Mouse (Mus musculus) MEL (cell line): ENCODE measurements around the gene Aspscr1. TPM values are rescaled to one million over a fixed set of nuclear protein-coding genes. Genes with fewer than 3 reads are reported as not detected.

Experiments
- DNase-seq: peaks from one replicate; pipeline ENCODE4 v3.0.0; 2011; ENCODE audit warnings: low read depth, low spot score
- H3K27ac ChIP-seq: 2 replicates; pipeline ENCODE4 v1.5.1; 2012; ENCODE audit warnings: low read depth, mild to moderate bottlenecking, control low read depth, low read length, moderate library complexity; ENCODE audit not compliant: control insufficient read depth
- H3K27me3 ChIP-seq, 2 experiments: fragments of 150-350 bp in 1 of 2; sonication (generic) in 1 of 2; 2 replicates each; pipeline ENCODE4 v1.6.1; 2012; ENCODE audit warnings: low read length in 2 of 2, mild to moderate bottlenecking in 2 of 2, improper control_type of control experiment in 1 of 2, moderate library complexity in 1 of 2; ENCODE audit not compliant: insufficient read depth in 2 of 2, control insufficient read depth in 1 of 2
- H3K36me3 ChIP-seq, 2 experiments: 2 replicates each; pipeline ENCODE4 v1.6.1; 2012 to 2014; ENCODE audit warnings: low read length in 2 of 2, improper control_type of control experiment in 1 of 2, inconsistent platforms in 1 of 2, mild to moderate bottlenecking in 1 of 2; ENCODE audit not compliant: insufficient read depth in 2 of 2, control insufficient read depth in 1 of 2
- H3K4me1 ChIP-seq, 2 experiments: fragments of 150-350 bp in 1 of 2; sonication (generic) in 1 of 2; 2 replicates each; pipeline ENCODE4 v1.6.1; 2012; ENCODE audit warnings: low read length in 2 of 2, improper control_type of control experiment in 1 of 2, mild to moderate bottlenecking in 1 of 2; ENCODE audit not compliant: insufficient read depth in 2 of 2, control insufficient read depth in 1 of 2
- H3K4me3 ChIP-seq, 2 experiments: fragments of 150-350 bp in 1 of 2; sonication (generic) in 1 of 2; 2 replicates each; pipeline ENCODE4 v1.5.1; 2012; ENCODE audit warnings: low read depth in 2 of 2, low read length in 2 of 2, mild to moderate bottlenecking in 2 of 2, moderate library complexity in 2 of 2, control low read depth in 1 of 2, improper control_type of control experiment in 1 of 2; ENCODE audit not compliant: control insufficient read depth in 1 of 2, insufficient read depth in 1 of 2
- H3K79me2 ChIP-seq: 2 replicates; pipeline ENCODE4 v1.6.1; 2012; ENCODE audit warnings: mild to moderate bottlenecking, low read length, moderate library complexity; ENCODE audit not compliant: control insufficient read depth, poor library complexity, insufficient read depth
- H3K9ac ChIP-seq: 2 replicates; pipeline ENCODE4 v1.6.1; 2012; ENCODE audit warnings: low read depth, mild to moderate bottlenecking, control low read depth, low read length, moderate library complexity; ENCODE audit not compliant: control insufficient read depth, poor library complexity, severe bottlenecking
- H3K9me3 ChIP-seq: fragments of 150-350 bp; sonication (generic); replicated peaks from 2 replicates; pipeline ENCODE4 v1.6.1; 2012; ENCODE audit warnings: mild to moderate bottlenecking, low read length, improper control_type of control experiment, moderate library complexity; ENCODE audit not compliant: insufficient read depth
- BHLHE40 ChIP-seq: IDR thresholded peaks from 2 replicates; pipeline ENCODE4 v1.6.1; 2012; ENCODE audit warnings: low read depth, mild to moderate bottlenecking, inconsistent platforms, low read length, improper control_type of control experiment, borderline replicate concordance
- JUND ChIP-seq: IDR thresholded peaks from 2 replicates; pipeline ENCODE4 v1.6.1; 2011; ENCODE audit warnings: low read depth, mild to moderate bottlenecking, improper control_type of control experiment, low read length
- KAT2A ChIP-seq: conservative IDR thresholded peaks from 2 replicates; pipeline ENCODE4 v1.6.1; 2012; ENCODE audit warnings: low read depth, low read length, improper control_type of control experiment, inconsistent platforms
- MAX ChIP-seq: IDR thresholded peaks from 2 replicates; pipeline ENCODE4 v1.6.1; 2011; ENCODE audit warnings: low read length, improper control_type of control experiment
- MEF2A ChIP-seq: IDR thresholded peaks from 2 replicates; pipeline ENCODE4 v1.6.1; 2014; ENCODE audit warnings: low read depth, mild to moderate bottlenecking, inconsistent platforms, low read length, improper control_type of control experiment; ENCODE audit not compliant: poor library complexity, insufficient replicate concordance, severe bottlenecking; ENCODE audit errors: extremely low read depth
- MYC ChIP-seq: IDR thresholded peaks from 2 replicates; pipeline ENCODE4 v1.6.1; 2011; ENCODE audit warnings: low read depth, mild to moderate bottlenecking, low read length, improper control_type of control experiment, moderate library complexity
- RCOR1 ChIP-seq: IDR thresholded peaks from 2 replicates; pipeline ENCODE4 v1.6.1; 2012; ENCODE audit warnings: low read depth, mild to moderate bottlenecking, inconsistent platforms, low read length, improper control_type of control experiment
- SIN3A ChIP-seq: IDR thresholded peaks from 2 replicates; pipeline ENCODE4 v1.6.1; 2012; ENCODE audit warnings: low read length, improper control_type of control experiment, inconsistent platforms
- USF2 ChIP-seq, 2 experiments: IDR thresholded peaks; 2 replicates each; pipeline ENCODE4 v1.6.1; 2011 to 2012; ENCODE audit warnings: improper control_type of control experiment in 2 of 2, low read length in 2 of 2, borderline replicate concordance in 1 of 2, inconsistent platforms in 1 of 2, low read depth in 1 of 2, mild to moderate bottlenecking in 1 of 2; ENCODE audit not compliant: insufficient read depth in 1 of 2
- ZC3H11A ChIP-seq: IDR thresholded peaks from 2 replicates; pipeline ENCODE4 v1.6.1; 2012; ENCODE audit warnings: low read depth, mild to moderate bottlenecking, inconsistent platforms, low read length, improper control_type of control experiment
- ZMIZ1 ChIP-seq: IDR thresholded peaks from 2 replicates; pipeline ENCODE4 v1.6.1; 2012; ENCODE audit warnings: low read depth, mild to moderate bottlenecking, inconsistent platforms, low read length, improper control_type of control experiment, moderate library complexity
- ZNF384 ChIP-seq: IDR thresholded peaks from 2 replicates; pipeline ENCODE4 v1.6.1; 2012; ENCODE audit warnings: low read depth, mild to moderate bottlenecking, inconsistent platforms, low read length, improper control_type of control experiment
- polyA plus RNA-seq, 2 experiments: library from polyadenylated mRNA; stranded (reverse) in 1 of 2; unstranded in 1 of 2; fragments of >175 nt in 1 of 2; fragments of >200 nt in 1 of 2; gene quantifications; 2 replicates each; pipeline versions ENCODE4 v1.2.1 to v1.2.4; 2012; ENCODE audit warnings: low replicate concordance in 2 of 2, low read depth in 1 of 2; ENCODE audit not compliant: insufficient read length in 2 of 2, insufficient read depth in 1 of 2, missing spikeins in 1 of 2
- total RNA-seq: library from RNA; depleted of rRNA; stranded (reverse); fragments of 300-350 nt; gene quantifications from 2 replicates; pipeline ENCODE4 v1.2.3, GENCODE M21; 2012

The Aspscr1 gene
- total and polyA plus RNA-seq, 3 experiments: 36.2 to 72.5 TPM; not detected in 1

DNA sequence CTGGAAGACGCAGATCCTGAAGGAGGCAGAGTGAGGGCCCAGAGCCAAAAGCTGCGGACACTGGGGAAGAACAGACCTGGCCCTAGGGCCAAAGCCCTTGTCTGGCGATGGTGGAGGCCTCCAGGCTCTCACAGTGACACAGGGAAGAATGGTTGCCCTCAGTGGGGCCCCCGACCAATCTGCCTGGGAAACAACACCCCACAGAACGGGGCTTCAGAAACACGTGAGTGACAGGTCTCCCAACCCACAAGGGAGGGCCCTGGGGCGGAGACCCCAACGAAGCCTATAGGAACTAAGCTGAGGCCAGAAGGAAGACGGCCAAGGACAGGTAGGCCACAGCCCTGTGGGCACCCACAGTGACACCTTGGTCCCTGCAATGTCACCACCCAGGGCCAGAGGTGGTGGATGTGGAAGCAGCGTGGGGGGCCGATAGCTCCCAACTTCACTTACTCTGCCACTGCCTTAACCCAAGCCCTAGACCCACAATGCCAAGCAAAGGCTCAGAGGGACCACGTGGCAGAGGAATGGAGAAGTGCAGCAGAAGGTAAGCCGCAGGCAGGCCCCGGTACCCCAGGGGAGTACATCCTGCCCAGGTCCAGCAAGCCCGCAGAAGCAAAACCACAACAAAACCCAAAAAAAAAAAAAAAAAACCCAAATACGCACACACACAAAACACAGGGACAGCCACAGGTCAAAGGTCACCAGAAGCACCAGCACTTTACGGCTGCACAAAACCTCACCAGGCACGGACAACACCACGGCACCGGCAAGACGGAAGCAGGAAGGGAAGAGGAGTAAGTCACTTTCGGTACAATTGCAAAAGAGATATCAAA lies 45.1 kb upstream of the Aspscr1 start:
- Histone ChIP-seq H3K9ac (no peak overlapping the region), H3K4me3 (no peak overlapping the region), H3K27me3 (no peaks in the 10 kb centered on the region), H3K4me1 (peaks cover 19 to 40% of the 10 kb centered on the region in 2 experiments), H3K79me2 (peaks cover 65% of the 10 kb centered on the region), H3K36me3 (peaks cover 3 to 35% of the 10 kb centered on the region in 2 experiments), H3K27ac (no peak overlapping the region), H3K9me3 (no peaks in the 10 kb centered on the region)
- no peak for DNase-seq
- TF ChIP-seq KAT2A (no peak), BHLHE40 (no peak), ZC3H11A (no peak), RCOR1 (no peak), SIN3A (no peak), USF2 (IDR thresholded peaks at IDR 0.05; ENCODE audit: borderline replicate concordance in 1 of 2, insufficient read depth in 1 of 2, low read depth in 1 of 2, low read length in 2 of 2) (no peak), MEF2A (no peak)

DNA sequence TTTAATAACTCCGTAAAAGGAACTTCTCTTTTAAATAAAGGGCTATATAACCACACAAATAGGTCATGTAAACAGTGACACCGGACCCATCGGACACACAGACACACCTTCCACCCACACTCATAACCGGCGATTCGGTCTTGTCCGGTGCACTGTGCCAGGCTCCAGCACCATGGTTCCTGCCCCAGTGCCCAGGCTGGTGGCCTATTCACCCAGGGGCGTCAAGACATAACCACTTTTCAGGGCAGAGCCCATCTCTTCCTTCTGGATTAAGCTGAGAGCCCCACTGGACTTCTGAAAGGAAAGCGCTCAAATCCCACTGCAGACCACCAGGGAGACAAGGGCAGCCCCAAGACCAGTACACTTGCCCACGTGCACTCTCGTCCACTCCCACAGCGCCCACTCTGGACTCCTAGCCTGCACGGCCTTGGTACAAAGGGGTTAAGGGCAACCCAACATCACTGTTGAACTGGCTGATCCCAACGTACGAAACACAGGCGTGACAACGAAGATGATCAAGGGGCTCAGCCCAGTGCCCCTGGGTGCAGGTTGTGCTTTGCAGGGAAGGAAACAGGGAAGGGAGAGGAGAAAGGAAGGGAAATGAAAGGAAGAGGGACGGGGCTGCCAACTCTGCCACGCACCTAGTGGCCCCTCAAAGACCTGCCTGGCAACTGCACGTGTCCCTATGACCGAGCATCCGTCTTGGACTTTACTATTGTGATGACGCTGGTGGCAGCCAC lies 44.0 kb upstream of the Aspscr1 start:
- no peak for TF ChIP-seq MAX
- no peak for TF ChIP-seq ZNF384
- no peak for TF ChIP-seq ZMIZ1
- TF ChIP-seq MYC: no peak
- TF ChIP-seq USF2 (IDR thresholded peaks at IDR 0.05; ENCODE audit: borderline replicate concordance in 1 of 2, insufficient read depth in 1 of 2, low read depth in 1 of 2, low read length in 2 of 2): no peak
- Histone ChIP-seq H3K4me1 (peaks cover 19 to 39% of the 10 kb centered on the region in 2 experiments), H3K27me3 (no peaks in the 10 kb centered on the region), H3K79me2 (peaks cover 65% of the 10 kb centered on the region), H3K9ac (no peak overlapping the region), H3K36me3 (peaks cover 3 to 32% of the 10 kb centered on the region in 2 experiments; a peak in 3 of 4 replicates), H3K27ac (no peak overlapping the region), H3K9me3 (no peaks in the 10 kb centered on the region), H3K4me3 (no peak overlapping the region)
- DNase-seq: no peak

DNA sequence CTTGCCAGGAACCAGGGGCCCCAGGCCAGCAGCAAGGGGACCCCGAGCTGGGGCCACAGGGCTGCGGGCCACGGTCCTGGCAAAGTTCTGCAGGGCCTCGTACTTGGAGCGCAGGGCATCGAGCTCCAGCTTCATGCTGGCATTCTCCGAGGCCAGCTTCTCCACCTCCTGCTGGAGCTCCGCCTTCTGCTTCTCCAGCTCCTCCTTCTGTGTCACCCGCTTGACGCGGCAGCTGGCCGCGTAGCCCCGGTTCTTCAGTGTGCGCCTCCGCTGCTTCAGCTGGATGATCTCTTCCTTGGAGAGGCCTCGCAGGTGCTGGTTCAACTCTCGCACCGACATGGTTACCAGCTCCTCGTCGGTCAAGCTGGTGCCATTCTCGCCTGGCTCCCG lies 43.4 kb upstream of the Aspscr1 start:
- Histone ChIP-seq H3K4me3 (no peak overlapping the region), H3K9ac (no peak overlapping the region), H3K27me3 (no peaks in the 10 kb centered on the region), H3K27ac (no peak overlapping the region), H3K79me2 (peaks cover 64% of the 10 kb centered on the region), H3K36me3 (peaks cover 3 to 31% of the 10 kb centered on the region in 2 experiments; a peak in 3 of 4 replicates), H3K4me1 (peaks cover 19 to 41% of the 10 kb centered on the region in 2 experiments), H3K9me3 (no peaks in the 10 kb centered on the region)
- no peak for TF ChIP-seq JUND
- no peak for TF ChIP-seq MEF2A
- DNase-seq: peak; percentile 18
